15 mouse cellular contexts compared by ENCODE assay signal in genomic region chr2:74120051-74120450, GRCm38 (mm10).
A peak's percentile ranks its signal among the peaks of the same experiment; 100 is the strongest.
DNase-seq lines count a peak whose midpoint lies in the region; ATAC-seq lines count a peak whose summit lies in the region.
"Had no signal": no experiment of that assay in that cellular context is flagged by ENCODE, and none has a peak within 500 bp of the region (broad histone marks: within the 10 kb centered on the region; RNA-seq: fewer than 3 reads in every experiment).

No protein-coding gene starts in this region.

- no peak for ATAC-seq in forebrain, embryonic 15.5 days (replicated peaks)
- peak; percentile 20; the same call in 1 of the 2 replicates for ATAC-seq in neural tube, embryonic 13.5 days (ENCODE audit: low read depth)

- H3K4me3 ChIP-seq in forebrain, embryonic 15.5 days: no peak overlapping the region
- H3K4me3 ChIP-seq in neural tube, embryonic 13.5 days: no peak overlapping the region
- H3K4me3 ChIP-seq: limb, embryonic 15.5 days; lung, embryonic 15.5 days had no signal

- DNase-seq in kidney, postnatal 10 days: peak; percentile 18
- no peak for DNase-seq in kidney, adult 11 months
- peak; percentile 12 for DNase-seq in mesoderm, embryonic 11.5 days (ENCODE audit: low read depth, low spot score)
- DNase-seq in layer of hippocampus, adult 9-11 months: no peak
- no peak for DNase-seq in adipocyte (ENCODE audit: low spot score)
- DNase-seq in heart, adult 8-10 months (ENCODE audit: low spot score): no peak
- DNase-seq: adrenal gland, postnatal 36 days; cerebellum, adult 11-12 months; heart, postnatal 14 days; thymus, adult 18-20 months had no signal

- H3K9me3 ChIP-seq in forebrain, embryonic 15.5 days: no peaks in the 10 kb centered on the region
- no peaks in the 10 kb centered on the region for H3K9me3 ChIP-seq in neural tube, embryonic 13.5 days
- H3K9me3 ChIP-seq: limb, embryonic 15.5 days; lung, embryonic 15.5 days had no signal

- peaks cover 21% of the 10 kb centered on the region for H3K4me1 ChIP-seq in forebrain, embryonic 15.5 days
- H3K4me1 ChIP-seq in neural tube, embryonic 13.5 days (replicated peaks): peaks cover 29% of the 10 kb centered on the region
- H3K4me1 ChIP-seq: lung, embryonic 15.5 days had no signal

- peak overlapping the region; percentile 73 for H3K27ac ChIP-seq in forebrain, embryonic 15.5 days (replicated peaks)
- H3K27ac ChIP-seq in neural tube, embryonic 13.5 days (replicated peaks): peak overlapping the region; percentile 81
- H3K27ac ChIP-seq: limb, embryonic 15.5 days; lung, embryonic 15.5 days had no signal

- no peak overlapping the region for H3K9ac ChIP-seq in forebrain, embryonic 15.5 days (replicated peaks)
- H3K9ac ChIP-seq in neural tube, embryonic 13.5 days: 0 out of 2 replicates have a peak overlapping the region, but pooled peaks have one; percentile 43
- H3K9ac ChIP-seq: limb, embryonic 15.5 days; lung, embryonic 15.5 days had no signal

- no peak overlapping the region for H3K4me2 ChIP-seq in forebrain, embryonic 15.5 days (replicated peaks)
- H3K4me2 ChIP-seq in neural tube, embryonic 13.5 days: peak overlapping the region; percentile 30
- H3K4me2 ChIP-seq: limb, embryonic 15.5 days; lung, embryonic 15.5 days had no signal

- WGBS in forebrain, embryonic 15.5 days: 39% methylated on average over 10 of the region's 10 CpGs
- WGBS in neural tube, embryonic 13.5 days: 30% methylated on average over 10 of the region's 10 CpGs

- no peaks in the 10 kb centered on the region for H3K27me3 ChIP-seq in forebrain, embryonic 15.5 days
- no peaks in the 10 kb centered on the region for H3K27me3 ChIP-seq in neural tube, embryonic 13.5 days
- H3K27me3 ChIP-seq: CH12.LX; limb, embryonic 15.5 days; lung, embryonic 15.5 days had no signal

- H3K36me3 ChIP-seq in forebrain, embryonic 15.5 days: no peaks in the 10 kb centered on the region
- no peaks in the 10 kb centered on the region for H3K36me3 ChIP-seq in neural tube, embryonic 13.5 days
- H3K36me3 ChIP-seq: limb, embryonic 15.5 days; lung, embryonic 15.5 days had no signal

Comparison
In these comparisons a context has a peak if more than half of its experiments do, and no peak if none do; other contexts are left out.
1. DNase-seq: peak in kidney, postnatal 10 days (single experiment) and mesoderm, embryonic 11.5 days (single experiment); none in kidney, adult 11 months (single experiment), layer of hippocampus, adult 9-11 months (single experiment), adipocyte (single experiment) and heart, adult 8-10 months (single experiment).